Mouse (Mus musculus): ENCODE results near the gene Ralgapa1.

DNA sequence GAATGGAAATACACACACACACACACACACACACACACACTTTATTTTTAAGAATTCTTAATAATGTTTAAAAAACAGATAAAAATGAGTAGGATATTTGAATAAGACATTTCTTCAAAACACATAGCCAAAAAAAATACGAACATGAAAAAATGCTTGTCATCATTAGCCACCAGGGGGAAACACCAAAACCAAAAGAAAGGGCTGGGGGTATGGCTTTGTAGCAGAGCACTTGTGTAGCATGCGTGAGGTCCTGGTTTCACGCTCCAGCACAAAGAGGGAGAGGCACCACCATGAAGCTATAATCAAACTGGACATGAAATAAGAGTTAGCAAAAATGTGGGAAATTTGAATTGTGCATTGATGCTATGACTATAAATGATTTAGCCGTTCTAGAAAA, 19.8 kb downstream of the Ralgapa1 start:
- no peak for TF ChIP-seq CTCF (IDR thresholded peaks at IDR 0.05; ENCODE audit: extremely low read depth, insufficient read depth, insufficient read length, insufficient replicate concordance)
- TF ChIP-seq POLR2A (IDR thresholded peaks at IDR 0.05; ENCODE audit: low read depth, low read length) = no peak

All from spleen, adult 2 months (tissue).